Mouse (Mus musculus) stomach, embryonic 14.5 days (tissue): ENCODE measurements at regions not wholly inside any gene's neighbourhood (a gene's known extent, or its start where the extent isn't known, plus 50 kb on each side); places are given as distances from the start of the nearest gene placed in this dataset.
"Not testable (repeated sequence)": the region's sequence is repeated elsewhere in the genome, so short reads cannot be mapped to it uniquely, and the experiment has no call there.

Experiments
- ATAC-seq: fragments of 200-750 bp; cut with Nextera tagmentation; 2 replicates; pipeline ENCODE4 v1.8.0; 2017; ENCODE audit warnings: low read depth, moderate TSS enrichment; ENCODE audit not compliant: insufficient number of reproducible peaks, insufficient read depth, low FRiP score
- H3K27ac ChIP-seq: fragments of 300-500 bp; sonication (generic); 2 replicates; pipeline ENCODE4 v1.5.1; 2014; ENCODE audit warnings: mild to moderate bottlenecking, low read length, moderate library complexity, mixed read lengths
- H3K27me3 ChIP-seq: fragments of 300-500 bp; sonication (generic); 2 replicates; pipeline ENCODE4 v1.6.1; 2014; ENCODE audit warnings: low read length, control low read depth, mixed read lengths; ENCODE audit not compliant: control insufficient read depth, insufficient read depth
- H3K36me3 ChIP-seq: fragments of 300-500 bp; sonication (generic); 2 replicates; pipeline ENCODE4 v1.6.1; 2014; ENCODE audit warnings: mild to moderate bottlenecking, control low read depth, low read length, moderate library complexity, mixed read lengths; ENCODE audit not compliant: control insufficient read depth, insufficient read depth
- H3K4me1 ChIP-seq: fragments of 300-500 bp; sonication (generic); 2 replicates; pipeline ENCODE4 v1.6.1; 2014; ENCODE audit warnings: low read length, control low read depth, mixed read lengths; ENCODE audit not compliant: control insufficient read depth, insufficient read depth
- H3K4me2 ChIP-seq: fragments of 300-500 bp; sonication (generic); replicated peaks from 2 replicates; pipeline ENCODE4 v1.6.1; 2014; ENCODE audit warnings: low read depth, low read length, control low read depth
- H3K4me3 ChIP-seq: fragments of 300-500 bp; sonication (generic); 2 replicates; pipeline ENCODE4 v1.5.1; 2014; ENCODE audit warnings: low read depth, low read length, control low read depth
- H3K9ac ChIP-seq: fragments of 300-500 bp; sonication (generic); replicated peaks from 2 replicates; pipeline ENCODE4 v1.6.1; 2014; ENCODE audit warnings: low read depth, mild to moderate bottlenecking, control low read depth, low read length, moderate library complexity, mixed read lengths
- H3K9me3 ChIP-seq: fragments of 300-500 bp; sonication (generic); 2 replicates; pipeline ENCODE4 v1.6.1; 2016; ENCODE audit warnings: low read depth, low read length, control low read depth; ENCODE audit not compliant: control insufficient read depth
- WGBS: fragments of 180-500 bp; shearing (Covaris S2); extraction: QIAGEN DNeasy Blood & Tissue Kit; methylation state at CpG from one replicate; pipeline ENCODE4 v1.1.7; 2014; 5-methylcytosine and 5-hydroxymethylcytosine counted together

- Histone ChIP-seq H3K4me1 (no peaks in the 10 kb centered on the region), H3K9ac (no peak overlapping the region), H3K27ac (no peak overlapping the region), H3K4me2 (no peak overlapping the region), H3K27me3 (no peaks in the 10 kb centered on the region), H3K9me3 (no peaks in the 10 kb centered on the region), H3K36me3 (no peaks in the 10 kb centered on the region), H3K4me3 (no peak overlapping the region)
- WGBS, result 48% methylated on average over 2 of the region's 2 CpGs
- ATAC-seq, result no peak
Observed at GRCm38 (mm10) chr12:77035676-77036075, 73.7 kb upstream of the Max start.

DNA sequence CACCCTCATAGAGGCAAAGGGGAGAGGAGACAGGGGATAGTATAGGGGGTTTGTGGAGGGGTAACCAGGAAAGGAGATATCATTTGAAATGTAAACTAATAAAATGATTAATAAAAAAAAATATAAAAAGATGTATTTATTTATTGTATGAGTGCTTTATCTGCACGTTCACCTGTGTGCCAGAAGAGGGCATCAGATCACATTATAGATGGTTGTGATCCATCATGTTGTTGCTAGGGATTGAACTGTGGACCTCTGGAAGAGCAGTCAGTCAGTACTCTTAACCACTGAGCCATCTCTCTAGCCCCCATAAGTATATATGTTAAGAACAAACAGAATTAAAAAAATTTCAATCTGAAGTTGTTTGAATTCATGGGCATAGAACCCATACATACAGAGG, 69.4 kb upstream of the Max start:
- no peaks in the 10 kb centered on the region for H3K9me3 ChIP-seq
- H3K27me3 ChIP-seq, result no peaks in the 10 kb centered on the region
- WGBS, result 57% methylated on average over 1 of the region's 1 CpGs

GRCm38 (mm10) chr12:77025431-77025879, 63.5 kb upstream of the Max start:
- WGBS, result 73% methylated on average over 7 of the region's 7 CpGs
- no peak for ATAC-seq
- H3K4me1 ChIP-seq, result no peaks in the 10 kb centered on the region
- H3K9me3 ChIP-seq, result no peaks in the 10 kb centered on the region
- no peak overlapping the region for H3K27ac ChIP-seq
- H3K4me3 ChIP-seq, result no peak overlapping the region
- no peaks in the 10 kb centered on the region for H3K36me3 ChIP-seq
- H3K9ac ChIP-seq, result no peak overlapping the region
- H3K4me2 ChIP-seq, result no peak overlapping the region
- no peaks in the 10 kb centered on the region for H3K27me3 ChIP-seq

More for the DNA sequence above, 69.4 kb upstream of the Max start:
- Histone ChIP-seq H3K36me3 (no peaks in the 10 kb centered on the region), H3K9ac (no peak overlapping the region), H3K4me3 (no peak overlapping the region), H3K4me2 (no peak overlapping the region), H3K4me1 (no peaks in the 10 kb centered on the region), H3K27ac (no peak overlapping the region)
- no peak for ATAC-seq

DNA sequence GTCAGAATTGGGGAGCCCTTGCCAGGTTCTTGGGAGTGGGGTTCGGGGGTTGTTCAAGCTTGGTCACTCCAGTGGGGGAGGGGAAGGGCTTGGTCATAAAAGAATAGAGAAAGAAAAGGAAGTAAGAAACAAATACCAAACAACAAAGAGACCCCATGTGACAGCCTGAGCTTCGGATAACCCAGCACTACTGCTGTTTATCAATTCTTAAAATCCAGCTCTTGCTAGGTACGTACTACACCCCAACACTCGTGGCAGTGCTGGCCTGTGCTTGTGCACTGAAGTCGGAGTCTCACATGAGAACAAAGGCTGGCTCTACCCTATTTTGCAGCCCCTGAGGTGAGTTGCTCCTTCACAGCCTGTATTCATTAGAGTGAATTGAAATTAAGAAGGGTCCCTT, 60.5 kb upstream of the Max start:
- no peak overlapping the region for H3K4me2 ChIP-seq
- H3K4me1 ChIP-seq, result no peaks in the 10 kb centered on the region
- WGBS, result 64% methylated on average over 5 of the region's 5 CpGs
- H3K36me3 ChIP-seq, result no peaks in the 10 kb centered on the region
- H3K9ac ChIP-seq, result no peak overlapping the region
- H3K27ac ChIP-seq, result no peak overlapping the region
- no peaks in the 10 kb centered on the region for H3K9me3 ChIP-seq
- H3K27me3 ChIP-seq, result no peaks in the 10 kb centered on the region
- ATAC-seq, result no peak
- H3K4me3 ChIP-seq, result no peak overlapping the region

GRCm38 (mm10) chr12:77021881-77022280, 59.9 kb upstream of the Max start:
- H3K9ac ChIP-seq, result no peak overlapping the region
- WGBS, result 87% methylated on average over 5 of the region's 5 CpGs
- no peak overlapping the region for H3K4me3 ChIP-seq
- H3K9me3 ChIP-seq, result no peaks in the 10 kb centered on the region
- no peaks in the 10 kb centered on the region for H3K27me3 ChIP-seq
- H3K4me1 ChIP-seq, result no peaks in the 10 kb centered on the region
- H3K36me3 ChIP-seq, result no peaks in the 10 kb centered on the region
- no peak for ATAC-seq
- H3K4me2 ChIP-seq, result no peak overlapping the region
- no peak overlapping the region for H3K27ac ChIP-seq

DNA sequence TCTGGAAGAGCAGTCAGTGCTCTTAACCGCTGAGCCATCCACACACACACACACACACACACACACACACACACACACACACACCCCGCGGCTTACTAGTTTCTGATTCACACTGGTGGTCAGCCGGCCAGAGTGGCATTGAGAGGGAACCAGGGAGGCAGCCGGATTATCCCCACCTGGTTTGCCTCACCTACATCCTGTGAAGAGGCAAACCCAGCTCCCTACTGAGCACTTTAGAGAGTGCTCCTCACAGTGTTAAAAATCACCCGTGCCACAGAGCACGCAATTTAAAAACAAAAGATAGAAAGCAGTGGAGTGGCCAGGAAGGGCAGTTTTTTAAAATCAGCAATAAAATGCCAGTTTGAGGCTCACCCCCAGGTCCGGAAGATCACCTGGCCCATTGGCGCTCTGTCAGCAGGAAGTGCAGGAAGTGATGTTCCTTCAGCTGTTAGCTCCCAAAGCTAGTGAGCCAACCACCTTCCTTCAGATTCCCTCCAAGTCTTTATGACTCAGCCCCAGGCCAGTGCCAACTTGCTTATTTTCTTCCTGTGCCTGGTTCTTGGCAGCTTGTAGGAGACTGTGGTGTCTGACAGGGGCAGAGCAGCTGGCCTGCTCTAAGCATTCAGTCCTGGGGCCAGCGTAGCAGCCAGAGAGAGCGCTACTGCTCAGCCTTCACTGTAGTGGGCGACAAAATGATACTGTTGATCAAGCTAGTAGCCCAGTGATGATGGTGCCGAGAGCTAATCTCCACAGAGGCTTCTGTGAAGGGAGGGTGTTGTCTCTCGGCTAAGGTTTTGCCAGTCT, 57.9 kb upstream of the Max start:
- Histone ChIP-seq H3K36me3 (no peaks in the 10 kb centered on the region), H3K27ac (no peak overlapping the region), H3K9me3 (no peaks in the 10 kb centered on the region), H3K4me1 (no peaks in the 10 kb centered on the region), H3K4me3 (no peak overlapping the region), H3K27me3 (no peaks in the 10 kb centered on the region), H3K4me2 (no peak overlapping the region), H3K9ac (no peak overlapping the region)
- no peak for ATAC-seq
- WGBS, result 59% methylated on average over 14 of the region's 14 CpGs

DNA sequence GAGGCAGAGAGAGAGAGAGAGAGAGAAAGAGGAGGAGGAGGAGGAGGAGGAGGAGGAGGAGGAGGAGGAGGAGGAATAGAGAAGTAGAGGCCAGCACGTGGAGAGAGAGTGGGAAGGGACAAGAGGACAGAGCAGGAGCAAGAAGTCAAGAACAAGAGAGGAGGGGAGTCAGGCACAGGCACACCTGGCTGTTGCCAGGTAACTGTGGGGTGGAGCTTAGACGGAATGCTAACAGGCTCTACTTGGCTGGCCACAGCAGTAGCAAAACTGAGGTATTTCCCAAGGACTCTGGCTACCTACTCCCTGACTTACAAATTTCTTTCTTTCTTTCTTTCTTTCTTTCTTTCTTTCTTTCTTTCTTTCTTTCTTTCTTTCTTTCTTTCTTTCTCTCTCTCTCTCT, 57.1 kb upstream of the Max start:
- not testable (repeated sequence) for H3K9me3 ChIP-seq, H3K27ac ChIP-seq, H3K4me2 ChIP-seq, H3K36me3 ChIP-seq, H3K4me3 ChIP-seq, H3K4me1 ChIP-seq, ATAC-seq, H3K9ac ChIP-seq, H3K27me3 ChIP-seq
- WGBS, result 27% methylated on average over 2 of the region's 2 CpGs

- Histone ChIP-seq H3K36me3 (no peaks in the 10 kb centered on the region), H3K4me2 (no peak overlapping the region), H3K27me3 (no peaks in the 10 kb centered on the region), H3K4me3 (no peak overlapping the region), H3K27ac (no peak overlapping the region), H3K9ac (no peak overlapping the region), H3K4me1 (no peaks in the 10 kb centered on the region), H3K9me3 (no peaks in the 10 kb centered on the region)
- 79% methylated on average over 6 of the region's 6 CpGs for WGBS
- ATAC-seq, result no peak
Observed at GRCm38 (mm10) chr12:77018373-77018772, 56.4 kb upstream of the Max start.

GRCm38 (mm10) chr12:77014908-77015307, 52.9 kb upstream of the Max start:
- Histone ChIP-seq H3K4me3 (no peak overlapping the region), H3K9me3 (no peaks in the 10 kb centered on the region), H3K36me3 (no peaks in the 10 kb centered on the region), H3K9ac (no peak overlapping the region), H3K4me2 (no peak overlapping the region), H3K27ac (no peak overlapping the region), H3K27me3 (no peaks in the 10 kb centered on the region), H3K4me1 (no peaks in the 10 kb centered on the region)
- ATAC-seq, result no peak
- WGBS, result 60% methylated on average over 2 of the region's 2 CpGs
